Mouse (Mus musculus) Patski (cell line): ENCODE measurements at regions not wholly inside any gene's neighbourhood (a gene's known extent, or its start where the extent isn't known, plus 50 kb on each side); places are given as distances from the start of the nearest gene placed in this dataset.
"Not testable (repeated sequence)": the region's sequence is repeated elsewhere in the genome, so short reads cannot be mapped to it uniquely, and the experiment has no call there.

ENCODE experiments used
- ATAC-seq: fragments of 100-300 bp; one replicate; pipeline ENCODE4 v1.8.0; 2021
- CTCF ChIA-PET: fragments of 350-600 bp; sonication (Branson Sonifier 250); formaldehyde crosslinking; loops from one replicate; lab custom pipeline; 2022; ENCODE audit warnings: inconsistent platforms; lab: Charles Lee
- POLR2A ChIA-PET: fragments of 350-600 bp; sonication (Branson Sonifier 250); formaldehyde crosslinking; loops from one replicate; lab custom pipeline; 2022; ENCODE audit warnings: antibody characterized with exemption, inconsistent platforms; lab: Charles Lee
- DNase-seq: peaks from one replicate; pipeline ENCODE4 v3.0.0-alpha.2; 2011; ENCODE audit warnings: low read depth, low spot score
- H3K27me3 ChIP-seq: fragments of 371-371 bp; one replicate; pipeline ENCODE4 v1.5.1; 2021
- CTCF ChIP-seq: fragments of 100-300 bp; IDR thresholded peaks from one replicate; pipeline ENCODE4 v1.5.1; 2021
- in situ Hi-C: fragments of 300-500 bp; cut with MboI; formaldehyde crosslinking; loops from 3 replicates; pipeline ENCODE4 v1.11.1; 2018; ENCODE audit warnings: low pct_unique_long_range_greater_than_20kb, mixed read lengths

DNA sequence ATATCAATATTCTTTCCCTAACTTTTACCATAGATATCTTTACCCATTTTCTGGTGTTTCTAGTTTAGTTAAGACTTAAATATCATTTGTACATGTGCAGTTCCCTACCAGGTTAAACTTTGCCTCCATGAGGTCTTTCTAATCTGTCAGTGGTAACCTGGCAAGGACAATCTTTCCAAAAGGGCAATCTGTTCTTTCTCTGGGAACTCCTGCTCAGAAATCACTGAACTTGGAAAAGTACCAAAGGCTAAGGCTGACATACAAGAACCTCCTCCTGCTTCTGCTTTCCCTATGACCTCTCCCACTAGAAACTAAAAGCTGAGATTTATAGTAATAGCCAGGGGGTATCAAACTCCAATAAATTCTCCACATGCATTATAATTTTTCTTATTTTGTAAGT, 1102.4 kb upstream of the Ghitm start:
- no peak for TF ChIP-seq CTCF
- ChIA-PET POLR2A (no interaction called here), CTCF (no interaction called here)
- no peak for ATAC-seq
- no peak for DNase-seq
- H3K27me3 ChIP-seq, result no peaks in the 10 kb centered on the region
- in situ Hi-C loops, result no loop called here

DNA sequence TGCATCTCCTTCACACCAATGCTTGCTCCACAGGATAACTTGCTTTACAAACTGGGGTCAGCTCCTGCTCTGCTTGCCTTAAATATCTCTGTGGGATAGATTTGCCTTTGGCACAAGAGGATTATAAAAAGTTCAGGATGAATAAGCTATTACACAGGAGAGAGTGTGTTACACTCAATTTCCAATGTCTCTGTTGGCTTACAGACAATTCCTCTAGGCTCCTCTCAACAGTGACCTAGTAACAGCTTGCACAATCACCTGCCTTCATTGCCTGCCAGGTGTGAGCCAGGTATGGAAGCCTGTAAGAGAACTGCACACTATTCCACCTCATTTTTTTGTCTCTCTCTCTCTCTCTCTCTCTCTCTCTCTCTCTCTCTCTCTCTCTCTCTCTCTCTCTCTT, 1073.5 kb upstream of the Ghitm start:
- CTCF ChIA-PET, result no interaction called here
- ATAC-seq (no peak), DNase-seq (no peak)
- H3K27me3 ChIP-seq, result no peaks in the 10 kb centered on the region
- no peak for TF ChIP-seq CTCF
- in situ Hi-C loops, result no loop called here
- POLR2A ChIA-PET, result no interaction called here

DNA sequence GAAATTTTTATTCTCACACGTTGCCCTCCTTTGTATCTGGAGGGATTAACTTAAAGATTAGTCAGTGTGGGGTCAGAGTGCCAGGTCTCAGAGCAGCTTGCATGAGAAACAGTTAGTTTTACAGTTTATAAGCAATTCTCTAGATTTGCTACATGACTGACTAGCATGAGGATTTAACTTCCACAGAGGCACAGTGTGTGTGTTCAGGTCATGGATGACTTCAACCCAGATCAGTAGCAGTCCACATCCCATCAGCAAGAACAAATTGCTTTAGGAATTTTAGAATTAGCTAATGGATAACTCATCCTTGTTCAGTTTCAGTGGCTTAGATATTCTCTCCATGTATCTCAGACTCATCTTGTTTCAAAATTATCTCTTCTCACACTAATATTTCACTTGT, 1056.7 kb upstream of the Ghitm start:
- CTCF ChIA-PET, result interaction anchor here (1.0 kb wide), 1 partner anchor 63 kb away, joined by 3 read pairs; no protein-coding TSS in a partner anchor
- ATAC-seq, result no peak
- no peaks in the 10 kb centered on the region for H3K27me3 ChIP-seq
- TF ChIP-seq CTCF, result no peak
- DNase-seq, result no peak
- in situ Hi-C loops, result no loop called here
- POLR2A ChIA-PET, result no interaction called here

DNA sequence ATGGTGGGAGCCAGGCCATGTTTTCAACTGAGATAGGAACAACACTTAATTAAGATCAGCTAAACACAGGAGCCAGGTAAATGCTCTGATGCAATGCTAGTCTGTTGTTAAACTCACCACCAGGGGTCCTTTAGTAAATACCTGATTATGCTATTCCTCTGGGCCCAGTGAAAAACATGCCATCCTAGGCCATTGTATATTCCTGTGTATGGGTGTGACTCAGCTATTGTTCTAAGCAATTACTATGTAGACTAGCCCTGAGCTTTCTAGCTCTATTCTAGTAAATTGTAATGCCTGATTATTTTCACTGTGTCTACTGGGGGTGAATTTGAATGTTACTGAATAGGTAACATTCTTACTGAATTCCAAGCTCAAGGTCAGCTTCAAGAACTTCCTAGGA, 1050.5 kb upstream of the Ghitm start:
- POLR2A ChIA-PET, result interaction anchor here (0.6 kb wide), 1 partner anchor 552 kb away, joined by 3 read pairs; no protein-coding TSS in a partner anchor
- ATAC-seq, H3K27me3 ChIP-seq, DNase-seq, CTCF ChIA-PET, in situ Hi-C loops: not testable (repeated sequence)

DNA sequence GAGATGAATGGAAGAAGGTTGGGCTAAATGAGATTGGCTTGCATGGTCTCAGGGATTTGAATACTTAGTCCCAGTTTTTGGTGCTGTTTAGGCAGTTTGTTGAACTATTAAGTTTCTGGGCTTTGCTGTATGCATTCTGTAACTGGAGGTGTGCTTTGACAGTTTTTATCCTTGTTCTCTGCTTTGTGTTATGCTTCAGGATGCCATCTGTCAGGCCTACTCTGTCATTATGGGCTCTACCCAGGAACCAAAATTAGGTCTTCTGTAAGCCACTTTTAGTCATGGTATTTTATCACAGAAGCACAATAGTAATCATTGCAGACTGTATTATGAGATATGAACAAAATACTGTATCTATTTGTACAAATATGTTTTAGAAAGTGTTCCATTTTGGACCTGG, 1017.8 kb upstream of the Ghitm start:
- ATAC-seq (no peak), DNase-seq (no peak)
- no peak for TF ChIP-seq CTCF
- ChIA-PET CTCF (no interaction called here), POLR2A (no interaction called here)
- in situ Hi-C loops, result no loop called here
- no peaks in the 10 kb centered on the region for H3K27me3 ChIP-seq

DNA sequence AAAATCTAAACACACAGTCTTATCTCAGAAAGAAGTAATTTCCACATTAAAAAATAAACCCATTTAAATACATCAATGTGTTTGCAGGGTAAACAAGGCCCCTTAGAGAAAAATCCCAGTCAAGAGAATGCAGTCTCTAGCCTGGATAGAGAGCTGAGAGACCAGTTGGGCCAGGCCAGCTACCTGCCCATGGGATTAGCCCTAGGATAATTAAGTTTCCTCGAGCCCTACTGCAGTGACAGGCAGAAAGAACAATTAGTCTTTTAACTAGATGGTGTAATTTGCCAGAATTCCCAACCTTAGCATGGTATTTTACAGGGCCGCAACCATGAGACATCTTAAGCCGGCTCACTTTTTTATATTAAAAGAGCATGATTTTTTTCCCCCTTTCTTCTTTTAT, 995.6 kb upstream of the Ghitm start:
- H3K27me3 ChIP-seq, result no peaks in the 10 kb centered on the region
- ATAC-seq (no peak), DNase-seq (no peak)
- CTCF ChIA-PET, result no interaction called here
- no peak for TF ChIP-seq CTCF
- in situ Hi-C loops, result no loop called here
- POLR2A ChIA-PET, result no interaction called here
